Mouse (Mus musculus): Measurements from ENCODE around the gene Hist2h2aa1. TPM values are rescaled to one million over a fixed set of nuclear protein-coding genes. Genes with fewer than 3 reads are reported as not detected.

The Hist2h2aa1 gene
- total and polyA plus RNA-seq, 2 experiments, result 230 to 428 TPM

- no peaks in the 10 kb centered on the region for H3K4me1 ChIP-seq (ENCODE audit: control insufficient read depth, insufficient read depth, low read length)
Observed at GRCm38 (mm10) chr3:96228828-96229227, 16.5 kb upstream of the Hist2h2aa1 start.

GRCm38 (mm10) chr3:96230404-96230803 is 14.9 kb upstream of the Hist2h2aa1 start:
- Histone ChIP-seq H3K36me3 (ENCODE audit: control insufficient read depth, insufficient read depth, low read length) (no peaks in the 10 kb centered on the region), H3K27ac (replicated peaks; ENCODE audit: insufficient read depth, low read depth, low read length) (no peak overlapping the region), H3K79me2 (ENCODE audit: control insufficient read depth, insufficient read depth, low read length) (no peaks in the 10 kb centered on the region), H3K9ac (ENCODE audit: low read depth, low read length) (no peak overlapping the region), H3K4me1 (ENCODE audit: control insufficient read depth, insufficient read depth, low read length) (no peaks in the 10 kb centered on the region), H3K4me3 (ENCODE audit: insufficient read depth, low read depth, low read length) (no peak overlapping the region), H3K27me3 (ENCODE audit: control insufficient read depth, insufficient read depth, low read length) (no peaks in the 10 kb centered on the region)
- TF ChIP-seq POLR2A (IDR thresholded peaks at IDR 0.05; ENCODE audit: extremely low read depth, insufficient read depth, low read length), result no peak
- no peak for TF ChIP-seq CTCF (IDR thresholded peaks at IDR 0.05; ENCODE audit: low read depth, low read length)
- no peak for DNase-seq (ENCODE audit: extremely low read depth, low read depth, low spot score)
- 78% methylated on average over 2 of the region's 2 CpGs for WGBS

More at GRCm38 (mm10) chr3:96228828-96229227, 16.5 kb upstream of the Hist2h2aa1 start:
- TF ChIP-seq CTCF (IDR thresholded peaks at IDR 0.05; ENCODE audit: low read depth, low read length) (no peak), POLR2A (IDR thresholded peaks at IDR 0.05; ENCODE audit: extremely low read depth, insufficient read depth, low read length) (no peak)
- 74% methylated on average over 2 of the region's 2 CpGs for WGBS
- Histone ChIP-seq H3K9ac (ENCODE audit: low read depth, low read length) (no peak overlapping the region), H3K79me2 (ENCODE audit: control insufficient read depth, insufficient read depth, low read length) (no peaks in the 10 kb centered on the region), H3K36me3 (ENCODE audit: control insufficient read depth, insufficient read depth, low read length) (no peaks in the 10 kb centered on the region), H3K4me3 (ENCODE audit: insufficient read depth, low read depth, low read length) (no peak overlapping the region), H3K27me3 (ENCODE audit: control insufficient read depth, insufficient read depth, low read length) (no peaks in the 10 kb centered on the region), H3K27ac (replicated peaks; ENCODE audit: insufficient read depth, low read depth, low read length) (no peak overlapping the region)
- DNase-seq (ENCODE audit: extremely low read depth, low read depth, low spot score), result no peak

- WGBS, result 76% methylated on average over 4 of the region's 4 CpGs
Observed at GRCm38 (mm10) chr3:96230910-96231757, 14.2 kb upstream of the Hist2h2aa1 start.

GRCm38 (mm10) chr3:96231758-96232120 is 13.6 kb upstream of the Hist2h2aa1 start:
- Histone ChIP-seq H3K27me3 (ENCODE audit: control insufficient read depth, insufficient read depth, low read length) (no peaks in the 10 kb centered on the region), H3K9ac (ENCODE audit: low read depth, low read length) (no peak overlapping the region), H3K36me3 (ENCODE audit: control insufficient read depth, insufficient read depth, low read length) (no peaks in the 10 kb centered on the region), H3K79me2 (ENCODE audit: control insufficient read depth, insufficient read depth, low read length) (no peaks in the 10 kb centered on the region), H3K27ac (replicated peaks; ENCODE audit: insufficient read depth, low read depth, low read length) (no peak overlapping the region), H3K4me3 (ENCODE audit: insufficient read depth, low read depth, low read length) (no peak overlapping the region), H3K4me1 (ENCODE audit: control insufficient read depth, insufficient read depth, low read length) (no peaks in the 10 kb centered on the region)
- WGBS, result 52% methylated on average over 2 of the region's 2 CpGs
- TF ChIP-seq CTCF (IDR thresholded peaks at IDR 0.05; ENCODE audit: low read depth, low read length) (no peak), POLR2A (IDR thresholded peaks at IDR 0.05; ENCODE audit: extremely low read depth, insufficient read depth, low read length) (no peak)
- no peak for DNase-seq (ENCODE audit: extremely low read depth, low read depth, low spot score)

More at GRCm38 (mm10) chr3:96230910-96231757, 14.2 kb upstream of the Hist2h2aa1 start:
- no peaks in the 10 kb centered on the region for H3K27me3 ChIP-seq (ENCODE audit: control insufficient read depth, insufficient read depth, low read length)
- H3K9ac ChIP-seq (ENCODE audit: low read depth, low read length), result no peak overlapping the region
- H3K79me2 ChIP-seq (ENCODE audit: control insufficient read depth, insufficient read depth, low read length), result no peaks in the 10 kb centered on the region
- H3K27ac ChIP-seq (replicated peaks; ENCODE audit: insufficient read depth, low read depth, low read length), result no peak overlapping the region
- no peak for TF ChIP-seq POLR2A (IDR thresholded peaks at IDR 0.05; ENCODE audit: extremely low read depth, insufficient read depth, low read length)
- no peak for TF ChIP-seq CTCF (IDR thresholded peaks at IDR 0.05; ENCODE audit: low read depth, low read length)
- no peak for DNase-seq (ENCODE audit: extremely low read depth, low read depth, low spot score)
- no peaks in the 10 kb centered on the region for H3K36me3 ChIP-seq (ENCODE audit: control insufficient read depth, insufficient read depth, low read length)
- no peaks in the 10 kb centered on the region for H3K4me1 ChIP-seq (ENCODE audit: control insufficient read depth, insufficient read depth, low read length)
- H3K4me3 ChIP-seq (ENCODE audit: insufficient read depth, low read depth, low read length), result no peak overlapping the region

- Histone ChIP-seq H3K4me1 (ENCODE audit: control insufficient read depth, insufficient read depth, low read length) (peaks cover 5% of the 10 kb centered on the region; the same call in 1 of the 2 replicates), H3K36me3 (ENCODE audit: control insufficient read depth, insufficient read depth, low read length) (no peaks in the 10 kb centered on the region), H3K27me3 (ENCODE audit: control insufficient read depth, insufficient read depth, low read length) (no peaks in the 10 kb centered on the region), H3K27ac (replicated peaks; ENCODE audit: insufficient read depth, low read depth, low read length) (no peak overlapping the region), H3K9ac (ENCODE audit: low read depth, low read length) (no peak overlapping the region), H3K79me2 (ENCODE audit: control insufficient read depth, insufficient read depth, low read length) (no peaks in the 10 kb centered on the region), H3K4me3 (ENCODE audit: insufficient read depth, low read depth, low read length) (no peak overlapping the region)
- TF ChIP-seq CTCF (IDR thresholded peaks at IDR 0.05; ENCODE audit: low read depth, low read length) (no peak), POLR2A (IDR thresholded peaks at IDR 0.05; ENCODE audit: extremely low read depth, insufficient read depth, low read length) (no peak)
- 94% methylated on average over 2 of the region's 2 CpGs for WGBS
- no peak for DNase-seq (ENCODE audit: extremely low read depth, low read depth, low spot score)
Observed at GRCm38 (mm10) chr3:96234914-96235313, 10.4 kb upstream of the Hist2h2aa1 start.

- TF ChIP-seq POLR2A (IDR thresholded peaks at IDR 0.05; ENCODE audit: extremely low read depth, insufficient read depth, low read length) (no peak), CTCF (IDR thresholded peaks at IDR 0.05; ENCODE audit: low read depth, low read length) (no peak)
- no peak for DNase-seq (ENCODE audit: extremely low read depth, low read depth, low spot score)
- H3K4me3 ChIP-seq (ENCODE audit: insufficient read depth, low read depth, low read length), result no peak overlapping the region
- no peak overlapping the region for H3K27ac ChIP-seq (replicated peaks; ENCODE audit: insufficient read depth, low read depth, low read length)
- no peak overlapping the region for H3K9ac ChIP-seq (ENCODE audit: low read depth, low read length)
- 75% methylated on average over 3 of the region's 3 CpGs for WGBS
- H3K79me2 ChIP-seq (ENCODE audit: control insufficient read depth, insufficient read depth, low read length), result no peaks in the 10 kb centered on the region
- no peaks in the 10 kb centered on the region for H3K27me3 ChIP-seq (ENCODE audit: control insufficient read depth, insufficient read depth, low read length)
- H3K4me1 ChIP-seq (ENCODE audit: control insufficient read depth, insufficient read depth, low read length), result peaks cover 5% of the 10 kb centered on the region; the same call in 1 of the 2 replicates
- H3K36me3 ChIP-seq (ENCODE audit: control insufficient read depth, insufficient read depth, low read length), result no peaks in the 10 kb centered on the region
Observed at GRCm38 (mm10) chr3:96235836-96236235, 9.5 kb upstream of the Hist2h2aa1 start.

Measured in liver, adult 2 months (tissue).